Mouse (Mus musculus) intestine, embryonic 16.5 days (tissue): ENCODE measurements around the gene Wdfy4. TPM values are rescaled to one million over a fixed set of nuclear protein-coding genes. Genes with fewer than 3 reads are reported as not detected.

Source experiments
- ATAC-seq: fragments of 200-750 bp; cut with Nextera tagmentation; 2 replicates; pipeline ENCODE4 v1.8.0; 2017; ENCODE audit warnings: moderate TSS enrichment, moderate library complexity
- H3K27ac ChIP-seq: fragments of 300-500 bp; sonication (generic); 2 replicates; pipeline ENCODE4 v1.5.1; 2014; ENCODE audit warnings: mild to moderate bottlenecking, low read length
- H3K27me3 ChIP-seq: fragments of 300-500 bp; sonication (generic); replicated peaks from 2 replicates; pipeline ENCODE4 v1.6.1; 2014; ENCODE audit warnings: low read length, control low read depth, mixed read lengths; ENCODE audit not compliant: control insufficient read depth, insufficient read depth
- H3K36me3 ChIP-seq: fragments of 300-500 bp; sonication (generic); 2 replicates; pipeline ENCODE4 v1.6.1; 2014; ENCODE audit warnings: low read length, control low read depth; ENCODE audit not compliant: control insufficient read depth, insufficient read depth
- H3K4me1 ChIP-seq: fragments of 300-500 bp; sonication (generic); 2 replicates; pipeline ENCODE4 v1.6.1; 2014; ENCODE audit warnings: low read length, control low read depth, mixed read lengths; ENCODE audit not compliant: control insufficient read depth, insufficient read depth
- H3K4me2 ChIP-seq: fragments of 300-500 bp; sonication (generic); 2 replicates; pipeline ENCODE4 v1.6.1; 2014; ENCODE audit warnings: low read depth, low read length, control low read depth
- H3K4me3 ChIP-seq: fragments of 300-500 bp; sonication (generic); 2 replicates; pipeline ENCODE4 v1.5.1; 2014; ENCODE audit warnings: mild to moderate bottlenecking, low read length
- H3K9ac ChIP-seq: fragments of 300-500 bp; sonication (generic); 2 replicates; pipeline ENCODE4 v1.6.1; 2014; ENCODE audit warnings: low read depth, low read length
- H3K9me3 ChIP-seq: fragments of 300-500 bp; sonication (generic); 2 replicates; pipeline ENCODE4 v1.6.1; 2016; ENCODE audit warnings: low read length, control low read depth; ENCODE audit not compliant: control insufficient read depth
- WGBS: fragments of 180-500 bp; shearing (Covaris S2); extraction: QIAGEN DNeasy Blood & Tissue Kit; methylation state at CpG from one replicate; pipeline ENCODE4 v1.1.7; 2014; 5-methylcytosine and 5-hydroxymethylcytosine counted together
- polyA plus RNA-seq: library from polyadenylated mRNA; unstranded; fragments of >200 nt; fragmentation: Nextera tagmentation; extraction: Ambion mirVana; gene quantifications from 2 replicates; pipeline ENCODE4 v1.2.1, GENCODE M21; 2015

Wdfy4 gene
- polyA plus RNA-seq, 1 experiment from 2014 or later: 0.16 TPM

DNA sequence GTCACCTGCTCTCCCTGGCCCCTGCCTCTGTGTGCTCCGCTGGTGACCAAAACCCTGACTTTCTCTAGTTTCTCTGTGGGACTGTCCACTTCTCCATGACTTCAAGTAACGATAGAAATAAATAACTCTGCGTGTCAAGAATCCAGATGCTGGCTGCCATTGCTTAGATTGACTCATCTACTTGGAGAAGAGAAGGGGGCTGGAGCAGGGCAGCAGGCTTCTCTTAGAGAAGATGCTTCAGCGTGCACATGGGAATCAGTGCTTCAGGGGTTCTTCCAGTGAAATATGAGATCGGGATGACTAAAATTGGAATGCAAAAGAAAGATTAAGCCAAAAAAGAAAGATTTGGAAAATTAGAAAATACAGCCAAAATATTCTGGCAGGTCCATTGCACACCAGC lies 165.7 kb downstream of the Wdfy4 start:
- Histone ChIP-seq H3K27ac (no peak overlapping the region), H3K36me3 (no peaks in the 10 kb centered on the region), H3K27me3 (no peaks in the 10 kb centered on the region), H3K9me3 (no peaks in the 10 kb centered on the region), H3K4me3 (no peak overlapping the region), H3K4me2 (no peak overlapping the region), H3K4me1 (no peaks in the 10 kb centered on the region), H3K9ac (no peak overlapping the region)
- WGBS: 57% methylated on average over 5 of the region's 5 CpGs
- ATAC-seq: no peak

GRCm38 (mm10) chr14:33019050-33019449 lies 166.3 kb downstream of the Wdfy4 start:
- H3K27me3 ChIP-seq: no peaks in the 10 kb centered on the region
- no peaks in the 10 kb centered on the region for H3K36me3 ChIP-seq
- no peak overlapping the region for H3K4me3 ChIP-seq
- H3K9ac ChIP-seq: no peak overlapping the region
- no peaks in the 10 kb centered on the region for H3K4me1 ChIP-seq
- H3K27ac ChIP-seq: no peak overlapping the region
- ATAC-seq: no peak
- 87% methylated on average over 3 of the region's 3 CpGs for WGBS
- no peak overlapping the region for H3K4me2 ChIP-seq
- no peaks in the 10 kb centered on the region for H3K9me3 ChIP-seq

- no peaks in the 10 kb centered on the region for H3K36me3 ChIP-seq
- H3K9me3 ChIP-seq: no peaks in the 10 kb centered on the region
- ATAC-seq: no peak
- WGBS: 50% methylated on average over 1 of the region's 1 CpGs
- H3K27ac ChIP-seq: no peak overlapping the region
- H3K4me1 ChIP-seq: 0 out of 2 replicates have a peak, but pooled peaks cover 3% of the 10 kb centered on the region
- H3K4me2 ChIP-seq: no peak overlapping the region
- H3K4me3 ChIP-seq: no peak overlapping the region
- no peak overlapping the region for H3K9ac ChIP-seq
- H3K27me3 ChIP-seq: no peaks in the 10 kb centered on the region
Measured at GRCm38 (mm10) chr14:33007638-33008037, 177.7 kb downstream of the Wdfy4 start.

DNA sequence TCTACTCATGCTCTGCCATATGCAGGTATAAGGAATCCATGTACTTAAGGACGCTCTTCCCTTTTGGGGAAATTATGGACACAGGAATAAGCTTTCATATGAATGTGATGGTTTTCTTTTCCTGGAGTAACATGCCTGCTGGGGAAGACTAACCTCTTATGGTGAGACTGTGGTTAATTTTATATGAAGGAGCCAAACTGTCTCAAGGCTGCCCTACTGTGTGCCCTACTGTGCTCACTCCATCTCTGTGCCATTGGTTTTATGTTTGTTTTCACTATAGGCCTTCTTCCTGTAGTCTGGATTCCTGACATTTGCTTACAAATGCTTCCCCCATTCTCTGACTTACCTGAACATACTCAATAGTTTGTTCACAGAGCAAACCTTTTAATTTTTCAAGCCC lies 180.2 kb downstream of the Wdfy4 start:
- Histone ChIP-seq H3K9ac (no peak overlapping the region), H3K27ac (no peak overlapping the region), H3K4me2 (no peak overlapping the region), H3K36me3 (no peaks in the 10 kb centered on the region), H3K4me1 (0 out of 2 replicates have a peak, but pooled peaks cover 3% of the 10 kb centered on the region), H3K4me3 (no peak overlapping the region), H3K27me3 (no peaks in the 10 kb centered on the region), H3K9me3 (no peaks in the 10 kb centered on the region)
- no peak for ATAC-seq
- 98% methylated on average over 1 of the region's 1 CpGs for WGBS

- no peak overlapping the region for H3K27ac ChIP-seq
- H3K9me3 ChIP-seq: no peaks in the 10 kb centered on the region
- H3K27me3 ChIP-seq: no peaks in the 10 kb centered on the region
- H3K4me2 ChIP-seq: no peak overlapping the region
- no peaks in the 10 kb centered on the region for H3K4me1 ChIP-seq
- H3K4me3 ChIP-seq: no peak overlapping the region
- H3K36me3 ChIP-seq: no peaks in the 10 kb centered on the region
- no peak for ATAC-seq
- 41% methylated on average over 8 of the region's 8 CpGs for WGBS
- H3K9ac ChIP-seq: no peak overlapping the region
Measured at GRCm38 (mm10) chr14:33000112-33000979, 185.0 kb downstream of the Wdfy4 start.

GRCm38 (mm10) chr14:32999511-32999910 lies 185.8 kb downstream of the Wdfy4 start:
- Histone ChIP-seq H3K4me2 (no peak overlapping the region), H3K9ac (no peak overlapping the region), H3K36me3 (no peaks in the 10 kb centered on the region), H3K27me3 (no peaks in the 10 kb centered on the region), H3K27ac (no peak overlapping the region), H3K4me1 (no peaks in the 10 kb centered on the region), H3K9me3 (no peaks in the 10 kb centered on the region), H3K4me3 (no peak overlapping the region)
- ATAC-seq: no peak
- WGBS: 49% methylated on average over 10 of the region's 10 CpGs

- Histone ChIP-seq H3K36me3 (no peaks in the 10 kb centered on the region), H3K4me1 (no peaks in the 10 kb centered on the region), H3K27me3 (no peaks in the 10 kb centered on the region), H3K4me2 (peak overlapping the region; percentile 45), H3K9ac (no peak overlapping the region), H3K4me3 (peak overlapping the region; percentile 8; the same call in 1 of the 2 replicates), H3K9me3 (no peaks in the 10 kb centered on the region), H3K27ac (no peak overlapping the region)
- 16% methylated on average over 10 of the region's 10 CpGs for WGBS
- peak; percentile 44; the same call in 1 of the 2 replicates for ATAC-seq
Measured at GRCm38 (mm10) chr14:32994954-32995636, 190.2 kb downstream of the Wdfy4 start.

- no peak for ATAC-seq
Measured at GRCm38 (mm10) chr14:32991082-32991481, 194.2 kb downstream of the Wdfy4 start, which contains the start of gene Lrrc18. Gene Lrrc18, plus strand, starts transcription at chr14:32991382.

DNA sequence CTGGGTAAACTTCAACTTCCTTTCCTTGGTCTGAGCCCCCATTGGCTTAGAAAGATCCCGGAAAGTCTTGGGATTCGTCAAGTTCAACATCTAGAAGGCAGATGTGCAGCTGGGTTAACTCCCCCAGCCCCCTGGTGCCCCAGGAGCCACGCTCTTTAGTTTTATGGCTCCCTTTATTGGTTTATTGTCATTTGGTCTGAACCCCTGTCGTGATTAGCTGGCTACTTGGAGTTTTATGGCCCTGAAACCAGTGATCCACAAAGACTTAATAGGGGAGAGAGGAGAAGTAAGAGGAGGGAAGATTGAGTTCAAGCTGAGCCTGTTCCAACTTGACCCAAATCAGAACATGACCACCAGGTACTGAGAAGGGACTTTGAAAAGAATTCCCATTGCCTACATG lies 198.6 kb downstream of the Wdfy4 start:
- H3K4me2 ChIP-seq: no peak overlapping the region
- H3K27me3 ChIP-seq: no peaks in the 10 kb centered on the region
- peak; percentile 73 for ATAC-seq
- WGBS: 24% methylated on average over 4 of the region's 4 CpGs
- no peak overlapping the region for H3K4me3 ChIP-seq
- no peak overlapping the region for H3K27ac ChIP-seq
- H3K9ac ChIP-seq: no peak overlapping the region
- no peaks in the 10 kb centered on the region for H3K36me3 ChIP-seq
- no peaks in the 10 kb centered on the region for H3K9me3 ChIP-seq
- H3K4me1 ChIP-seq: peaks cover 4% of the 10 kb centered on the region; the same call in 1 of the 2 replicates

More at GRCm38 (mm10) chr14:32991082-32991481, 194.2 kb downstream of the Wdfy4 start, which contains the start of gene Lrrc18:
- Histone ChIP-seq H3K36me3 (no peaks in the 10 kb centered on the region), H3K4me3 (no peak within 1 kb of the TSS), H3K27me3 (no peaks in the 10 kb centered on the region), H3K27ac (no peak within 1 kb of the TSS), H3K4me1 (no peaks in the 10 kb centered on the region), H3K4me2 (no peak within 1 kb of the TSS), H3K9me3 (no peaks in the 10 kb centered on the region), H3K9ac (no peak within 1 kb of the TSS)
- WGBS: 92% methylated on average over 2 of the region's 2 CpGs
